Mouse (Mus musculus): ENCODE data around the gene Foxp1. TPM values are rescaled to one million over a fixed set of nuclear protein-coding genes. Genes with fewer than 3 reads are reported as not detected.

Gene Foxp1
- total and polyA plus RNA-seq, 3 experiments: 16.1 to 42.0 TPM; not detected in 1

DNA sequence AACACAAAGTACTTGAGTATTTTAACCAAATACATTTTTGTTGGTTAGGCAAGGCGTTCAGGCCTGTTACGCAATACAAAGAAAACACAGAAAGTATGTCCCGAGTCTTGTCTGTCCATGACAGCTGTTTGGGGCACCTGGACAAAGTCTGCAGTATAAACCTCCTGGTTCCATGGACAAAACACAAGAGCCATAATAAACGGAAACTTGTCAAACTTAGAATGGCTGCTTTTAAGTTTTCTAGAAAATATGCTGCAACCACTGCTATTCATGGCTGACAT lies 378.8 kb downstream of the Foxp1 start:
- H3K9ac ChIP-seq (ENCODE audit: control insufficient read depth, low read depth, low read length, poor library complexity, severe bottlenecking): no peak overlapping the region
- TF ChIP-seq BHLHE40 (IDR thresholded peaks at IDR 0.05; ENCODE audit: borderline replicate concordance, low read depth, low read length) (no peak), KAT2A (conservative IDR thresholded peaks at IDR 0.05; ENCODE audit: low read depth, low read length) (no peak), JUND (IDR thresholded peaks at IDR 0.05; ENCODE audit: low read depth, low read length) (no peak), E2F4 (IDR thresholded peaks at IDR 0.05; ENCODE audit: borderline replicate concordance, low read depth, low read length) (no peak), MEF2A (IDR thresholded peaks at IDR 0.05; ENCODE audit: extremely low read depth, insufficient replicate concordance, low read depth, low read length, poor library complexity, severe bottlenecking) (no peak), TCF12 (IDR thresholded peaks at IDR 0.05; ENCODE audit: low read depth, low read length) (no peak), RCOR1 (IDR thresholded peaks at IDR 0.05; ENCODE audit: low read depth, low read length) (no peak), ELF1 (IDR thresholded peaks at IDR 0.05; ENCODE audit: low read depth, low read length) (no peak), ZKSCAN1 (IDR thresholded peaks at IDR 0.05; ENCODE audit: low read depth, low read length) (no peak), MAX (IDR thresholded peaks at IDR 0.05; ENCODE audit: low read length) (no peak), TAL1 (IDR thresholded peaks at IDR 0.05; ENCODE audit: low read length) (no peak), MYC (IDR thresholded peaks at IDR 0.05; ENCODE audit: low read depth, low read length) (no peak), POLR2AphosphoS2 (IDR thresholded peaks at IDR 0.05; ENCODE audit: low read length) (no peak), TBP (IDR thresholded peaks at IDR 0.05; ENCODE audit: low read depth, low read length) (no peak), MYB (IDR thresholded peaks at IDR 0.05; ENCODE audit: low read depth, low read length) (no peak), ZC3H11A (IDR thresholded peaks at IDR 0.05; ENCODE audit: low read depth, low read length) (no peak), CHD1 (IDR thresholded peaks at IDR 0.05; ENCODE audit: low read depth, low read length) (no peak), ZNF384 (IDR thresholded peaks at IDR 0.05; ENCODE audit: low read depth, low read length) (no peak)
- H3K27me3 ChIP-seq (ENCODE audit: control insufficient read depth in 1 of 2, insufficient read depth in 2 of 2, low read length in 2 of 2): no peaks in the 10 kb centered on the region
- no peaks in the 10 kb centered on the region for H3K4me1 ChIP-seq (ENCODE audit: control insufficient read depth in 1 of 2, insufficient read depth in 2 of 2, low read length in 2 of 2)
- no peak overlapping the region for H3K27ac ChIP-seq (ENCODE audit: control insufficient read depth, low read depth, low read length)
- H3K36me3 ChIP-seq (ENCODE audit: control insufficient read depth in 1 of 2, insufficient read depth in 2 of 2, low read length in 2 of 2): no peaks in the 10 kb centered on the region
- H3K9me3 ChIP-seq (replicated peaks; ENCODE audit: insufficient read depth, low read length): no peaks in the 10 kb centered on the region
- no peak overlapping the region for H3K4me3 ChIP-seq (ENCODE audit: control insufficient read depth in 1 of 2, insufficient read depth in 1 of 2, low read depth in 2 of 2, low read length in 2 of 2)
- no peaks in the 10 kb centered on the region for H3K79me2 ChIP-seq (ENCODE audit: control insufficient read depth, insufficient read depth, low read length, poor library complexity)
- DNase-seq (ENCODE audit: low read depth, low spot score): no peak

- H3K4me3 ChIP-seq (ENCODE audit: control insufficient read depth in 1 of 2, insufficient read depth in 1 of 2, low read depth in 2 of 2, low read length in 2 of 2): no peak overlapping the region
Observed at GRCm38 (mm10) chr6:99142900-99143755, 379.4 kb downstream of the Foxp1 start.

More at GRCm38 (mm10) chr6:99142900-99143755, 379.4 kb downstream of the Foxp1 start:
- DNase-seq (ENCODE audit: low read depth, low spot score): no peak
- no peaks in the 10 kb centered on the region for H3K36me3 ChIP-seq (ENCODE audit: control insufficient read depth in 1 of 2, insufficient read depth in 2 of 2, low read length in 2 of 2)
- H3K27me3 ChIP-seq (ENCODE audit: control insufficient read depth in 1 of 2, insufficient read depth in 2 of 2, low read length in 2 of 2): no peaks in the 10 kb centered on the region
- H3K4me1 ChIP-seq (ENCODE audit: control insufficient read depth in 1 of 2, insufficient read depth in 2 of 2, low read length in 2 of 2): no peaks in the 10 kb centered on the region
- no peak for TF ChIP-seq MXI1 (IDR thresholded peaks at IDR 0.05; ENCODE audit: low read depth, low read length)
- TF ChIP-seq ETS1 (IDR thresholded peaks at IDR 0.05; ENCODE audit: low read depth, low read length): no peak
- no peak for TF ChIP-seq MAX (IDR thresholded peaks at IDR 0.05; ENCODE audit: low read length)
- no peak for TF ChIP-seq GATA1 (IDR thresholded peaks at IDR 0.05; ENCODE audit: low read depth, low read length)
- no peak for TF ChIP-seq CHD2 (IDR thresholded peaks at IDR 0.05; ENCODE audit: low read length)
- TF ChIP-seq POLR2AphosphoS2 (IDR thresholded peaks at IDR 0.05; ENCODE audit: low read length): no peak
- no peak for TF ChIP-seq USF1 (IDR thresholded peaks at IDR 0.05; ENCODE audit: low read depth, low read length)
- TF ChIP-seq E2F4 (IDR thresholded peaks at IDR 0.05; ENCODE audit: borderline replicate concordance, low read depth, low read length): no peak
- TF ChIP-seq SMC3 (IDR thresholded peaks at IDR 0.05; ENCODE audit: low read depth, low read length): no peak
- TF ChIP-seq NRF1 (IDR thresholded peaks at IDR 0.05; ENCODE audit: insufficient read depth, low read depth, low read length, poor library complexity, severe bottlenecking): no peak
- TF ChIP-seq TAL1 (IDR thresholded peaks at IDR 0.05; ENCODE audit: low read length): no peak
- TF ChIP-seq NELFE (IDR thresholded peaks at IDR 0.05; ENCODE audit: low read depth, low read length): no peak
- TF ChIP-seq JUND (IDR thresholded peaks at IDR 0.05; ENCODE audit: low read depth, low read length): no peak
- no peak for TF ChIP-seq POLR2AphosphoS5 (IDR thresholded peaks at IDR 0.05; ENCODE audit: borderline replicate concordance, low read depth, low read length)
- TF ChIP-seq ZKSCAN1 (IDR thresholded peaks at IDR 0.05; ENCODE audit: low read depth, low read length): no peak
- TF ChIP-seq RAD21 (IDR thresholded peaks at IDR 0.05; ENCODE audit: low read depth, low read length): no peak
- no peak for TF ChIP-seq MYB (IDR thresholded peaks at IDR 0.05; ENCODE audit: low read depth, low read length)
- no peak for TF ChIP-seq CHD1 (IDR thresholded peaks at IDR 0.05; ENCODE audit: low read depth, low read length)
- TF ChIP-seq BHLHE40 (IDR thresholded peaks at IDR 0.05; ENCODE audit: borderline replicate concordance, low read depth, low read length): no peak
- no peak overlapping the region for H3K9ac ChIP-seq (ENCODE audit: control insufficient read depth, low read depth, low read length, poor library complexity, severe bottlenecking)
- no peaks in the 10 kb centered on the region for H3K79me2 ChIP-seq (ENCODE audit: control insufficient read depth, insufficient read depth, low read length, poor library complexity)
- no peaks in the 10 kb centered on the region for H3K9me3 ChIP-seq (replicated peaks; ENCODE audit: insufficient read depth, low read length)
- H3K27ac ChIP-seq (ENCODE audit: control insufficient read depth, low read depth, low read length): no peak overlapping the region

Data from MEL (cell line).